In the genomic region with DNA sequence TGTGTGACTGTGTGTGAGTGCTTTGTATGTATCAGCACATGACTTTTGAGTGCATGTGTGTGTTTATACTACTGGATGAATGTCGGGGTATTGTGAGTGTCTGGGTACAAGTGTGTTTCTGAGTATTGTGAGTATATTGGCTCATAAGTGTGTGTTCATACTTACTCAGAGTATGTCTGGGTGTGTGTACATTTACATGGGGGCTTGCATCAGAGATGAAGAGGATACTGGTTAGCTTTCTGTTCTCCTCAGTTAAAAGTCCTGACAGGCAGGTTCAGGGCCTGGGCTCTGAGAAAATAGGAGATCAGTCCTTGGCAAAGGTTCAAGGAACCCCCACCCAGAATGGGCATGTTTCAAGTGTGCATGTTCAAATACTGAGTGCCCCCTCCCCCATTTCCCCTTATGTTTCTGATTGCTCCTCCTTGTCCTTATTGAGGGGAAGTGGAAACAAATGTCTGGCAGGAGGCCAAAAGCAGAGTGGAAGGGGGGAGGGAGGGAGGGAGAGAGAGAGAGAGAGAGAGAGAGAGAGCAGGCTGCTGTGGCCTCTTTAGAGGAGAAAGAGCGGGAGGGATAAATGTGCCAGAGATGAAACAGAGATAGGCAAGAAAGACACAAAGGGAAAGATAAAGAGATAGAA, we compare ENCODE assay signal across 9 mouse cellular contexts.
A peak's percentile ranks its signal among the peaks of the same experiment; 100 is the strongest.
DNase-seq lines count a peak whose midpoint lies in the region; ATAC-seq and TF ChIP-seq lines count a peak whose summit lies in the region.
"Had no signal": no experiment of that assay in that cellular context is flagged by ENCODE, and none has a peak within 500 bp of the region (broad histone marks: within the 10 kb centered on the region; RNA-seq: fewer than 3 reads in every experiment).

No protein-coding gene starts in this region.

- H3K9ac ChIP-seq in kidney, postnatal 0 days (ENCODE audit: low read depth, low read length): no peak overlapping the region
- H3K9ac ChIP-seq in forebrain, embryonic 13.5 days: peak overlapping the region; percentile 21; the same call in 1 of the 2 replicates

- H3K27ac ChIP-seq in kidney, postnatal 0 days: 0 out of 2 replicates have a peak overlapping the region, but pooled peaks have one; percentile 1
- peak overlapping the region; percentile 75 for H3K27ac ChIP-seq in forebrain, embryonic 13.5 days

- H3K36me3 ChIP-seq in kidney, postnatal 0 days (ENCODE audit: insufficient read depth, low read length): no peaks in the 10 kb centered on the region
- no peaks in the 10 kb centered on the region for H3K36me3 ChIP-seq in forebrain, embryonic 13.5 days (ENCODE audit: poor library complexity, severe bottlenecking)

- DNase-seq in kidney, postnatal 0 days (ENCODE audit: low spot score): peak; percentile 36
- DNase-seq in kidney, adult 18-20 months: no peak
- DNase-seq in hindlimb bud, embryonic 11.5 days (ENCODE audit: extremely low spot score, low read depth, low spot score): peak; percentile 71
- DNase-seq in frontal cortex, postnatal 25 days (ENCODE audit: low spot score in 2 of 2): no peak
- DNase-seq in spleen, postnatal 14 days (ENCODE audit: low spot score in 2 of 2): no peak
- no peak for DNase-seq in layer of hippocampus, postnatal 25 days (ENCODE audit: extremely low spot score in 1 of 2, low spot score in 1 of 2)

- no peak for TF ChIP-seq CTCF in kidney, postnatal 0 days (IDR thresholded peaks at IDR 0.05; ENCODE audit: low read depth)

- H3K27me3 ChIP-seq in kidney, postnatal 0 days (ENCODE audit: insufficient read depth, low read length): no peaks in the 10 kb centered on the region
- no peaks in the 10 kb centered on the region for H3K27me3 ChIP-seq in forebrain, embryonic 13.5 days
- H3K27me3 ChIP-seq: Patski had no signal

- ATAC-seq in kidney, postnatal 0 days (replicated peaks; ENCODE audit: low FRiP score, low read depth): peak; percentile 38; the same call in 1 of the 2 replicates
- ATAC-seq in forebrain, embryonic 13.5 days: peak; percentile 90
- peak; percentile 43 for ATAC-seq in megakaryocyte progenitor cell, adult 5-6 weeks (replicated peaks; ENCODE audit: poor library complexity)

- no peak overlapping the region for H3K4me3 ChIP-seq in kidney, postnatal 0 days (replicated peaks; ENCODE audit: low read depth, low read length)
- no peak overlapping the region for H3K4me3 ChIP-seq in forebrain, embryonic 13.5 days

- WGBS in kidney, postnatal 0 days: 42% methylated on average over 2 of the region's 2 CpGs
- 57% methylated on average over 2 of the region's 2 CpGs for WGBS in forebrain, embryonic 13.5 days

- no peak overlapping the region for H3K4me2 ChIP-seq in kidney, postnatal 0 days (ENCODE audit: low read length)
- no peak overlapping the region for H3K4me2 ChIP-seq in forebrain, embryonic 13.5 days

- H3K9me3 ChIP-seq in kidney, postnatal 0 days (replicated peaks; ENCODE audit: low read length): no peaks in the 10 kb centered on the region
- H3K9me3 ChIP-seq in forebrain, embryonic 13.5 days (replicated peaks): no peaks in the 10 kb centered on the region

- peaks cover 18% of the 10 kb centered on the region; the same call in 1 of the 2 replicates for H3K4me1 ChIP-seq in kidney, postnatal 0 days (replicated peaks; ENCODE audit: insufficient read depth, low read length)
- peaks cover 16% of the 10 kb centered on the region for H3K4me1 ChIP-seq in forebrain, embryonic 13.5 days

Comparison
In these comparisons a context has a peak if more than half of its experiments do, and no peak if none do; other contexts are left out.
1. DNase-seq: peak in kidney, postnatal 0 days (single experiment) and hindlimb bud, embryonic 11.5 days (single experiment); none in kidney, adult 18-20 months (single experiment), frontal cortex, postnatal 25 days (0 of 2), spleen, postnatal 14 days (0 of 2) and layer of hippocampus, postnatal 25 days (0 of 2).
2. ATAC-seq: peak in every context shown above with its lines; median percentile 90 in forebrain, embryonic 13.5 days; 43 in megakaryocyte progenitor cell, adult 5-6 weeks; 38 in kidney, postnatal 0 days.